Mouse (Mus musculus): ENCODE measurements around the gene Gbp8.

DNA sequence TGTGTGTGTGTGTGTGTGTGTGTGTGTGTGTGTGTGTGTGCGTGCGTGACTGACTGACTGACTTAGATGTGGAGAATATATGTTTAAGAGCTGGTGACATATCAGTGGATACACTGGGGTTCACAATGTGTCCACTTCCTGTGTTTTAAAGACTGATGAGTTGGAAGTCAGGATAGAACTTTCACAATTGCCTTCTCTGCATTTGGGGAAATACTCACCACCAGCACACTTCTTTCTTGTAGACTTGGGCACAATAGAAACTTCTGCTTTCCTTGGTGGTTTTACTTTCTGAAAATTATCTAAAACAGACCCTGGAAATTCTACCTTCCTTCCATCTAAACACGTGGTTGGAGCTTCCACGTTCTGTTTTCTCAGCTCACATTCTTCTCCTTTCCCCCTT lies 127.8 kb downstream of the Gbp8 start:
- no peak for TF ChIP-seq CTCF (IDR thresholded peaks at IDR 0.05; ENCODE audit: extremely low read depth, insufficient read length, insufficient replicate concordance, low read depth, low read length)
- TF ChIP-seq POLR2A (IDR thresholded peaks at IDR 0.05; ENCODE audit: low read depth, low read length): no peak

Data from small intestine, adult 2 months (tissue).